Mouse (Mus musculus) layer of hippocampus, adult 2 months (tissue): ENCODE measurements around the gene Efhd1. TPM values are rescaled to one million over a fixed set of nuclear protein-coding genes. Genes with fewer than 3 reads are reported as not detected.

Source experiments
- DNase-seq, 2 experiments: peaks; one replicate each; pipeline ENCODE4 v3.0.0; 2022; ENCODE audit warnings: low spot score in 2 of 2
- H3K27ac ChIP-seq: fragments of 200-600 bp; 2 replicates; pipeline ENCODE4 v1.8.1; 2022
- H3K4me3 ChIP-seq: fragments of 200-600 bp; 2 replicates; pipeline ENCODE4 v1.8.1; 2022; ENCODE audit warnings: mild to moderate bottlenecking
- CTCF ChIP-seq: fragments of 200-600 bp; conservative IDR thresholded peaks from 2 replicates; pipeline ENCODE4 v1.8.1; 2022; ENCODE audit warnings: antibody characterized with exemption, mild to moderate bottlenecking, moderate library complexity
- total RNA-seq, 2 experiments: library from RNA; stranded (reverse); gene quantifications; 2 replicates each; pipeline ENCODE4 v1.2.3; 2021

Gene Efhd1
- total RNA-seq, 2 experiments from 2014 or later = 13.6 to 15.0 TPM

DNA sequence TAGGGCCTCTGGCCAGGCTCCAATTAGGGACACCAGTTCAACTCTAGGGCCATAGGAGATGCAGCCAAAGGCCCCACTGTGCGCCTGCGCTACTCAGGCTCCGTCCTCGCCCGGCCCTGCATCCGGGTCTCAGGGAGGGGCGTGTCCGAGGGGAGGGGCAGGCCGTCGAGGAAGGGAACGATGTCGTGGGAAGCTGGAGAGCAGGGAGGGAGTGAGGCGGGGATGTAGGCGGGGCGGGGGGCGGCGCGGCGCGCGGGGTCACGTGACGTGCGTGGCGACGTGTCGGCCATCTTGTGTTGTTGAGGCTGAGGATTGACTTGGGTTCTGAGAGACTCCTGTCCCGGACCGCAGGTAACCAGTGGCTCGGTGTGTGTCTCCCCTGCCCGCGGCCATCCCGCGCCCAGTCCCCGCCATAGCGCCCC is 62.6 kb downstream of the Efhd1 start, which contains the start of gene Gigyf2:
Gene Gigyf2, plus strand, starts transcription at position 257 of the 422 bp plus-strand sequence.
- peak within 1 kb of the TSS; percentile 94 for H3K27ac ChIP-seq
- DNase-seq = peak; percentile 95 to 96
- peak within 1 kb of the TSS; percentile 98 for H3K4me3 ChIP-seq
- no peak for TF ChIP-seq CTCF

DNA sequence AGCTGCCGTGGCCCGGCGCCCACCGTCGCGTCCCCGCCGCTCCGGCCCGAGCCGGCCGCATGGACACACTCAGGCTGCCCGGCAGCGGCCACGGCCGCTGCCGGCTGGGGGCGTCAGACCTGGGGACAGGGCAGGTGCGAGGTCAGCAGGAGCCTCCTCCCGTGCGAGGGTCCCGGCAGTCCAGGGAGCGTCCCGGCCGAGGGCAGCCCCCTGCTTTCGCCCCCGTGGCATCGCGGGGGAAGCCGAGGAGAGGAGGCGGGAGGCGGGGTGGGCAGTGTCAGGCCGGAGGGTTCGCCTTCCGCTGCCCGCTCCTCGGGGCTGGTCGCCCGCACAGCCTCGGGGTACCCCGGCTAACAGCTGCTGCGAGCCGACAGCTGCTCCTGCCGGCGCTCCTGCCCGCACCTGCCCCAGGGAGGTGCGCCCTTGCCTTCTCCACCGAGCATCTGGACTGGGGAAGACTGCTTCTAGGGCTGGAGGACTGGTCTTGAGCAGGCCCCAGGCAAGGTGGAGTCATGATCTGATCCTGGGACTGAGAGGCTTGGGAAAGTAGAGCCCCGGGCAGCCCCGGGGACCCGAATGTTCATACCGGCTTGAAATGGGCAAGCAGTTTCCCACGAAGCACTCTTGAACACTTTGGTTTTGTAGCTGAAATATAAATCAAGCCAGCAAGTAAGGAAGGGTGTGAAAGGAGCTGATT is 63.1 kb downstream of the Efhd1 start:
- peak overlapping the region; percentile 98 for H3K4me3 ChIP-seq
- TF ChIP-seq CTCF = no peak
- peak overlapping the region; percentile 94 for H3K27ac ChIP-seq
- peak in 1 of 2 experiments; percentile 13 for DNase-seq

GRCm38 (mm10) chr1:87331774-87332173 is 67.6 kb downstream of the Efhd1 start:
- TF ChIP-seq CTCF = no peak
- H3K4me3 ChIP-seq = no peak overlapping the region
- no peak overlapping the region for H3K27ac ChIP-seq
- DNase-seq = no peak

- no peak for TF ChIP-seq CTCF
- H3K27ac ChIP-seq = no peak overlapping the region
- no peak for DNase-seq
- H3K4me3 ChIP-seq = no peak overlapping the region
Observed at GRCm38 (mm10) chr1:87350576-87350975, 86.4 kb downstream of the Efhd1 start.

DNA sequence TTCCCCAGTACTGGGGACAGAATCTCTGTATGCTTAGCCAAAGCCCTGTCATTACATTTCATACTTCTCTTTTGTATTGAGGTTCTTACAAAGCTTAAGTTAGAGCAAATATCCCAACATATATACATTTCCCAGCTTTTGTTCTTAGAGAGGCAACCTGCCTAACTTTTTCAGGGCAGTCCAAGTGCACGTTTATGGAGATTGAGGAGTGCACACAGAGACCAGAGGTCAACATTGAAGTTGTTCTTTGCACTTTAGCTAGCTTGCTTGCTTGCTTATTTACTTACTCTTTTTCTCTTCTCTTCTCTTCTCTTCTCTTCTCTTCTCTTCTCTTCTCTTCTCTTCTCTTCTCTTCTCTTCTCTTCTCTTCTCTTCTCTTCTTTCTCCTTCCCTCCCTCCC is 96.1 kb downstream of the Efhd1 start:
- no peak for DNase-seq
- TF ChIP-seq CTCF = no peak
- Histone ChIP-seq H3K27ac (no peak overlapping the region), H3K4me3 (no peak overlapping the region)

Other genes starting within 250 kb of the Efhd1 start
- not detected for gene Alppl2, start 174.4 kb upstream of the Efhd1 start, total RNA-seq
- gene Alpi, start 162.8 kb upstream of the Efhd1 start, total RNA-seq = under 1 TPM in 1 of 2 experiments, not detected in 1; 0.15 TPM
- not detected for gene Akp3, start 139.4 kb upstream of the Efhd1 start, total RNA-seq
- 1 to 10 TPM; 1.6 TPM for gene Ecel1, start 107.8 kb upstream of the Efhd1 start, total RNA-seq
- under 1 TPM; 0.15 to 0.22 TPM for gene Prss56, start 81.0 kb upstream of the Efhd1 start, total RNA-seq
- not detected for gene Chrnd, start 73.8 kb upstream of the Efhd1 start, total RNA-seq
- gene Chrng, start 59.7 kb upstream of the Efhd1 start, total RNA-seq = not detected
- gene Eif4e2, start 50.4 kb upstream of the Efhd1 start, total RNA-seq = 10 to 100 TPM; 55.6 to 55.8 TPM
- 100 to 1,000 TPM; 144 to 148 TPM for gene Gigyf2, start 62.6 kb downstream of the Efhd1 start, total RNA-seq
- gene Kcnj13, start 130.4 kb downstream of the Efhd1 start, total RNA-seq = 1 to 10 TPM in 1 of 2 experiments, under 1 TPM in 1; 0.37 to 2.2 TPM
- gene Snorc, start 205.9 kb downstream of the Efhd1 start, total RNA-seq = not detected
- under 1 TPM; 0.38 to 0.44 TPM for gene Neu2, start 245.5 kb downstream of the Efhd1 start, total RNA-seq